Mouse (Mus musculus) heart, adult 2 months (tissue): ENCODE data around the gene Esrp2.

ENCODE experiments used
- EP300 ChIP-seq: fragments of 200-500 bp; IDR thresholded peaks from 2 replicates; pipeline ENCODE4 v1.6.1; 2011; ENCODE audit warnings: low read depth, low read length, control low read depth; ENCODE audit not compliant: insufficient read depth
- POLR2A ChIP-seq: fragments of 200-500 bp; IDR thresholded peaks from 2 replicates; pipeline ENCODE4 v1.6.1; 2011; ENCODE audit warnings: mild to moderate bottlenecking, low read depth, low read length, control low read depth; ENCODE audit not compliant: insufficient read depth

DNA sequence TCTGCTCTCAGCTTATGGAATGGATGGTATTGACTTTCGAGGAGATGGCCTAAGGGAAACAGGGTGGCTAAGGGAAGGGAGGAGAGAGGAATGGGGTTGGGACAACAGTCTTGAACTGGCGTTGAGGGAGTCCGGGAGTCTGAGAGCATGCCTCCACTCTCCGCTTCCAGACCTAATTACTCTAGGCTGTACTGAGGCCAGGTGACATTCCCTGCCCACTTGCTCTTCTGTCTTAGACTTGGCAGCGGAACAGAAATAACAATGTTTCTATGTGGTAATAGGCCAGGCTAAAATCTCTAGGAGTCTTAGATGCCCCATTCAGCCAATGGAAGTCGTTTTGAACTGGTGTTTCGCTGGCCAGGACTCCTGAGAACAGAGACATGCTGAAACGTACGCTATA is 14.3 kb upstream of the Esrp2 start:
- no peak for TF ChIP-seq POLR2A
- no peak for TF ChIP-seq EP300
